Mouse (Mus musculus) common myeloid progenitor, adult 5-6 weeks (primary cell): ENCODE measurements around the gene Ptma. TPM values are rescaled to one million over a fixed set of nuclear protein-coding genes. Genes with fewer than 3 reads are reported as not detected.

ENCODE experiments used
- ATAC-seq: replicated peaks from 2 replicates; pipeline ENCODE4 v1.8.0; 2016; ENCODE audit warnings: low read depth, mild to moderate bottlenecking, moderate TSS enrichment, inconsistent platforms; ENCODE audit not compliant: poor library complexity, severe bottlenecking
- total RNA-seq: library from RNA; stranded (forward); fragments of 200-1000, 187-1606 nt; gene quantifications from 2 replicates; pipeline ENCODE4 v1.2.3, GENCODE M21; 2017

Ptma gene
- total RNA-seq, 1 experiment from 2014 or later = 6,083 TPM

GRCm38 (mm10) chr1:86492095-86493070, 34.1 kb upstream of the Ptma start:
- ATAC-seq = peak; percentile 66

- no peak for ATAC-seq
These were observed 32.7 kb upstream of the Ptma start for GRCm38 (mm10) chr1:86493783-86494182.

- ATAC-seq = no peak
These were observed 30.2 kb upstream of the Ptma start for GRCm38 (mm10) chr1:86496340-86496739.

- ATAC-seq = no peak
These were observed 29.2 kb upstream of the Ptma start for GRCm38 (mm10) chr1:86497361-86497760.

- ATAC-seq = no peak
These were observed 28.5 kb upstream of the Ptma start for GRCm38 (mm10) chr1:86497986-86498385.

- no peak for ATAC-seq
These were observed 27.9 kb upstream of the Ptma start for GRCm38 (mm10) chr1:86498611-86499010.

- ATAC-seq = peak; percentile 41
These were observed 26.6 kb upstream of the Ptma start for GRCm38 (mm10) chr1:86499903-86500302.

- no peak for ATAC-seq
These were observed 25.8 kb upstream of the Ptma start for GRCm38 (mm10) chr1:86500681-86501080.

- ATAC-seq = no peak
These were observed 25.4 kb upstream of the Ptma start for GRCm38 (mm10) chr1:86501114-86501532.

GRCm38 (mm10) chr1:86501559-86501958, 25.0 kb upstream of the Ptma start:
- peak; percentile 29 for ATAC-seq

GRCm38 (mm10) chr1:86502221-86503048, 24.1 kb upstream of the Ptma start:
- no peak for ATAC-seq

GRCm38 (mm10) chr1:86503165-86503747, 23.3 kb upstream of the Ptma start:
- ATAC-seq = peak; percentile 37

- ATAC-seq = peak; percentile 55
These were observed 22.4 kb upstream of the Ptma start for GRCm38 (mm10) chr1:86503906-86504696.

- ATAC-seq = no peak
These were observed 21.7 kb upstream of the Ptma start for GRCm38 (mm10) chr1:86504697-86505421.

- no peak for ATAC-seq
These were observed 21.1 kb upstream of the Ptma start for GRCm38 (mm10) chr1:86505461-86505860.

- ATAC-seq = no peak
These were observed 20.1 kb upstream of the Ptma start for GRCm38 (mm10) chr1:86506420-86506819.

- ATAC-seq = no peak
These were observed 18.7 kb upstream of the Ptma start for GRCm38 (mm10) chr1:86507866-86508265.

- ATAC-seq = peak; percentile 84
These were observed 17.1 kb upstream of the Ptma start for GRCm38 (mm10) chr1:86509410-86509809.

GRCm38 (mm10) chr1:86510266-86510665, 16.3 kb upstream of the Ptma start:
- ATAC-seq = no peak
